Mouse (Mus musculus): ENCODE measurements around the gene Dhx58.
"Not testable (repeated sequence)": the region's sequence is repeated elsewhere in the genome, so short reads cannot be mapped to it uniquely, and the experiment has no call there.

Gene Dhx58

GRCm38 (mm10) chr11:100700710-100701109 lies 3.4 kb downstream of the Dhx58 start:
- no peak for DNase-seq

DNA sequence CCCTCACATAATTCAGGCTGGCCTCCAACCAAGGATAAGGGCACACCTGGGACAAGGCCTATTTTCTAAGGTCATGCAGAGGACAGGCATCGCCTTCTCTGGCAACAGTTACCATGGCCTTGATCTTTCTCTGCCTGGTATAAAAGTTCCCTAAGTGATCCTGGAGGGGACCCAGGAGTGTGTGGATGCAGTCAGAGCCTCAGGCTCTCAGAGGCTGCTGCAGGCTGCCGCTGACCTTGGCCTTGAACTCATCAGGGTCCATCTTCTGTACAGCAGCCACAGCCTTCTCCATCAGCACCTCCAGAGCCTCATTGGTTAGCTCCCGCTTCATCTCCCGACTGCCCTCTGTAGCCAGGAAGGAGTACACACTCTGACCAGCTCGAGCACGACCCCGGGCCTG lies 6.2 kb downstream of the Dhx58 start:
- DNase-seq = no peak

- DNase-seq = peak; percentile 47
Measured at GRCm38 (mm10) chr11:100694926-100695325, 9.1 kb downstream of the Dhx58 start.

DNA sequence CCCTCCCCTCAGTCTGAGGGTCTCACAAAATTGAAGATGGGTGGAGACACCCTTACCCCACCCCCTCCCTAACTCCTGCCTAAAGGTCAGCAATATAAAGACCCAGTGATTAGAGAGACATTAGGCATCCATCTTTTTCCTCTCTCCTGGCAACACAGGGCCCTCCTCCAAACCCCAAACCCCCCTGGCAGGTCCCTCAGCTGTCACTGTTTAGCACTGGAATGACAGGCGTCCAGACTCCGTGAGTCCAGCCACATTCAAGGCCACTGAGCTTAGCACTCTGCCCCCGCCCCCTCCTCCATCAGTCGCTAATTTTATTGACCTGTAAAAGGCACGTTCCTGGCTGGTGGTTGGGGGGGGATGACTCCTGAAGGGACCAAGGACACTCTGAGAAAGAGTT lies 10.9 kb downstream of the Dhx58 start:
- no peak for DNase-seq

DNA sequence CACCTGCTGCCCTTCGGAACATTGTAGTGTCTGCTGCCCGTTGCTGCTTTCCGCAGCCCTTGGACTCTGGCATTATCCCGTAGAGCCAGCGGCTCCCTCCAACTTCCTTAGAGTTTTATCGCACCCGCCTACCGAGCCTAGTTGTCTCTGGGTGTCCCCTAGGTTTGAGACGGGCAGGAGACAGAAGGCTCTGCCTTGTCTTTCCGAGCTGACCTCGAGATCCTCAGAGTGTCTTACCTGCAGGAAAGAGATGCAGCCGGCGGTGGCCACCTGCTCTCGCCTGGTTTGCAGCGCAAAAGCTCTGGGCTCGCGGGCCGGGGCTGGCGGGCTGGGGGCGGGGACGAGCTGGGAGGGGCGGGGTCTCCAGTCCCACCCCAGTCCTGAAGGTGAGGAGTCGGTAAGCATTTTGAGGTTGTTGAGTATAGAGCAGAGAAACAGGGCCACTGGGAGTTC lies 11.9 kb downstream of the Dhx58 start, which contains the start of gene Zfp385c:
Gene Zfp385c (minus strand): TSS at position 292 of the 453 bp plus-strand sequence.
- no peak for DNase-seq

GRCm38 (mm10) chr11:100690389-100690788 lies 13.7 kb downstream of the Dhx58 start:
- DNase-seq = no peak

- DNase-seq = no peak
Measured at GRCm38 (mm10) chr11:100688443-100688842, 15.6 kb downstream of the Dhx58 start.

- no peak for DNase-seq
Measured at GRCm38 (mm10) chr11:100687265-100687664, 16.8 kb downstream of the Dhx58 start.

GRCm38 (mm10) chr11:100685371-100685770 lies 18.7 kb downstream of the Dhx58 start:
- DNase-seq = no peak

DNA sequence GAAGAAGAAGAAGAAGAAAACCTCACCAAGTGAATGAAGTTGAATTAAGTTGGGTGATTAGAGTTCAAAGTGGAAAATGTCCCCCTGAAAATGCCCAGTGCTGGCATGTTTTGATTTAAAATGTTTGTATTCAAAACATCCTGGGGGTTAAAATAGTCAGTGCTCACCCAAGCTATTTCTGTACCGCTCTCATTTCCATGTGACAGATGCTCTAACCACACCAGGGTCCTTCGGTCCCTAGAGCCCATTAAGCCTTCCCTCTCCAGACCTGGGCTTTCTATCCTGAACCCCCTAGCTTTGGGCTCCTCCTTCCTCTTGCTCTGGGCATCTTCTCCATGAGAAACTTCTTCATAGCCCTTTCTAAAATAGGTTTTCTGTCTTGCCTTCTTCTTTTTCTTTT lies 20.0 kb downstream of the Dhx58 start:
- no peak for DNase-seq

DNA sequence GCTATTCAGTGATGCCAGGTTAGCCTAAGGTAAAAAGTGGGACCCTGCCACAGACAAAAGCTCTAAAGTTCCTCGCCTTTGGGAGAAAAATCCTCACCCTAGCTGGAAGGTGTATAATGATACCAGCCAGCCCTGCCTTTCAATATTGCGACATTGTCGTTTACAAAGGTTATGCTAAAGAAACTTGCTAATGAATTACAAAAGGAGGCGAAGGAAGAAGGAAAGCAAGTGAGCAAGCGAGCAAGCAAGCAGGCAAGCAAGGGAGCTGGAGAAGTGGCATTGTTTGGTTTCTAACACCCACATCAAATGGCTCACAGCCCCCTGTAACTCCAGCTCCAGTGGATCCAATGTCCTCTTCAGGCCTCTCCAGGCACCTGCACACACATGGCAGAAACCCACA lies 21.5 kb downstream of the Dhx58 start:
- no peak for DNase-seq

GRCm38 (mm10) chr11:100681826-100682225 lies 22.2 kb downstream of the Dhx58 start:
- DNase-seq = no peak

GRCm38 (mm10) chr11:100677810-100678209 lies 26.3 kb downstream of the Dhx58 start:
- DNase-seq = no peak

DNA sequence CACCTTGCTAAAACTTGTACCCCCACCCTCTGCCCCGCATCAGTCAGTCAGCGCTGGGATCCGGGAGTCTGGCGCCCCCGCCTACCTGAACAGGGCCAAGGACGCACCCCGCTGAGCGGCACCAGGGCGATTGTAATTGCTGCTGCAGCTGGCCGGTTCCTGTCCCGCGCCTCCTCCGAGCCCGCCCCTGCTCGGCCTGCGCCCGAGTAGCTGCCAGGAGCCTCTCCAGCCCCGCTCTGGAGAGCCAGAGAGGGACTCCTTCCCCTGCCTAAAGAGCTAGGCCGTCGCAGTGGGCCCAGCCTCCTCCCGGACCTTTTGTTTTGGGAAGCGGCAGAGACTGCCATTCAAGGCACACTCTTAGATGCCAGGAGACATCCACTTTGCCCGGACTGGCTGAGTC lies 30.9 kb downstream of the Dhx58 start:
- DNase-seq = no peak

GRCm38 (mm10) chr11:100671956-100672355 lies 32.1 kb downstream of the Dhx58 start:
- DNase-seq = no peak

- DNase-seq = no peak
Measured at GRCm38 (mm10) chr11:100671049-100671448, 33.0 kb downstream of the Dhx58 start.

- DNase-seq = no peak
Measured at GRCm38 (mm10) chr11:100659806-100660205, 44.3 kb downstream of the Dhx58 start.

- DNase-seq = no peak
Measured at GRCm38 (mm10) chr11:100656458-100656857, 47.6 kb downstream of the Dhx58 start.

DNA sequence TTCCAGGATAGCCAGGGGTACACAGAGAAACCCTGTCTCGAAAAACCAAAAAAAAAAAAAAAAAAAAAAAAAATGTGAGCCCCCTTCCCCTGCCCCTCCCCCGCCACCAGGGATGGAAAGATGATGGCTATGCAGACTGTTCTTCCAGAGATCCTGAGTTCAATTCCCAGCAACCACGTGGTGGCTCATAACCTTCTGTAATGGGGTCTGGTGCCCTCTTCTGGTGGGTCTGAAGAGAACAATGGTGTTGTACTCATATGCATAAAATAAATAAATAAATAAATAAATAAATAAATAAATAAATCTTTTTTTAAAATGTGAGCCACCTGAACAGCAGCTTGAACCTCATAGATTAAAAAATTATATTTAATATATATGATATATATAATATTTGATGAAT lies 48.5 kb downstream of the Dhx58 start:
- DNase-seq = not testable (repeated sequence)

- DNase-seq = no peak
Measured at GRCm38 (mm10) chr11:100651748-100652147, 52.3 kb downstream of the Dhx58 start.

GRCm38 (mm10) chr11:100651205-100651604 lies 52.9 kb downstream of the Dhx58 start:
- DNase-seq = no peak

GRCm38 (mm10) chr11:100648405-100648804 lies 55.7 kb downstream of the Dhx58 start:
- no peak for DNase-seq

DNA sequence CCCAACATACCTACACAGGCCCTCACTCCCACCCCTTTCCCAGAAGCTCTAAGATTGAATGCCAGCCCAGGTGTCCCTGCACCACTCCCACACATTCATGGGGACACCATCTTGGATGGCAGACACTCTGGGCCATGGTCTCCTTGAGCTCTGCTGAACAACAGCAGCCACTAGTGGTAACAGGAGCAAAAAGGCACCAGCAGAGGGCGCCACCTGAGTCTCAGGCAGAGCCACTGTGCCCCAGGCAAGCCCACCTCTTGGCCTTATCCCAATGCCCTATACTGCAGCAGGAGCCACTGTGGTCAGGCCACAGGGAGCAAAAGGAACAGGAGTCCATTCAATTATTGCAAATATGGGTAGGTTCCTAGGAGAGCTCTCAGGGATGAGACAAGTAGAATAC lies 57.8 kb downstream of the Dhx58 start:
- no peak for DNase-seq

Data from kidney, adult 11 months (tissue).